9 mouse cellular contexts compared by ENCODE assay signal in the genomic region with DNA sequence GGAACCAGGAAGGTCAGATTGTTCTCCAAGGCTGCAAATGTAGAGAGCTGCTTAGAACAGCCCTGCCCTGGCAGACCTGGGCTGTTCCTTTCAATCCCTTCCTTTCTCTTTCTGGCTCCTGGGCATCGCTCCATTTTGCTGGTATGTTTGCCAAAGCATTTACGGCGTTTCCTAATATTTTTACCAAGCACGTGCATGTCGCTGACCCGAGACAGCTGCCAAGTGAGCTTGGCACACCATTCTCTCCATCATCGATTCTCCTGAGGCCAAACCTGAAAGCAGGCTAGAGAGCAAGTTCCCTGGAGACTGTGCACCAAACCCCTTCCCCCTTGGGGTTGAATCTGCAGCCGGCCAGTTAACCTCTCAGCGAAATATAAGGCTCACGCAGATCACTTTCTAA.
DNase-seq lines count a peak whose midpoint lies in the region; ATAC-seq and TF ChIP-seq lines count a peak whose summit lies in the region.
"Had no signal": no experiment of that assay in that cellular context is flagged by ENCODE, and none has a peak within 500 bp of the region (broad histone marks: within the 10 kb centered on the region; RNA-seq: fewer than 3 reads in every experiment).

No protein-coding gene starts in this region.

- H3K4me1 ChIP-seq in lung, postnatal 0 days (ENCODE audit: insufficient read depth, low read depth, low read length), result no peaks in the 10 kb centered on the region
- peaks cover 31% of the 10 kb centered on the region for H3K4me1 ChIP-seq in limb, embryonic 13.5 days
- peaks cover 5% of the 10 kb centered on the region; the same call in 1 of the 2 replicates for H3K4me1 ChIP-seq in heart, embryonic 11.5 days (ENCODE audit: control insufficient read depth, insufficient read depth, low read length)

- 63% methylated on average over 10 of the region's 10 CpGs for WGBS in lung, postnatal 0 days
- WGBS in limb, embryonic 13.5 days, result 59% methylated on average over 10 of the region's 10 CpGs
- WGBS in heart, embryonic 11.5 days (ENCODE audit: insufficient replicate concordance), result 90% methylated on average over 10 of the region's 10 CpGs

- no peak overlapping the region for H3K4me2 ChIP-seq in lung, postnatal 0 days (replicated peaks; ENCODE audit: low read depth, low read length)
- H3K4me2 ChIP-seq in limb, embryonic 13.5 days (replicated peaks), result no peak overlapping the region
- no peak overlapping the region for H3K4me2 ChIP-seq in heart, embryonic 11.5 days
- H3K4me2 ChIP-seq: limb, embryonic 15.5 days had no signal

- H3K27me3 ChIP-seq in lung, postnatal 0 days (replicated peaks; ENCODE audit: insufficient read depth, low read length), result no peaks in the 10 kb centered on the region
- H3K27me3 ChIP-seq in limb, embryonic 13.5 days, result no peaks in the 10 kb centered on the region
- no peaks in the 10 kb centered on the region for H3K27me3 ChIP-seq in heart, embryonic 11.5 days (ENCODE audit: control insufficient read depth, insufficient read depth, low read length)
- H3K27me3 ChIP-seq: limb, embryonic 15.5 days had no signal

- H3K9ac ChIP-seq in lung, postnatal 0 days (replicated peaks; ENCODE audit: low read depth), result no peak overlapping the region
- no peak overlapping the region for H3K9ac ChIP-seq in limb, embryonic 13.5 days
- no peak overlapping the region for H3K9ac ChIP-seq in heart, embryonic 11.5 days (ENCODE audit: low read depth, low read length)
- H3K9ac ChIP-seq: limb, embryonic 15.5 days had no signal

- H3K36me3 ChIP-seq in lung, postnatal 0 days (ENCODE audit: insufficient read depth, low read length), result no peaks in the 10 kb centered on the region
- peaks cover 19% of the 10 kb centered on the region for H3K36me3 ChIP-seq in limb, embryonic 13.5 days
- peaks cover 9% of the 10 kb centered on the region; the same call in 1 of the 2 replicates for H3K36me3 ChIP-seq in heart, embryonic 11.5 days (ENCODE audit: control insufficient read depth, insufficient read depth, low read length)

- TF ChIP-seq EP300 in lung, postnatal 0 days (IDR thresholded peaks at IDR 0.05), result no peak

- no peak overlapping the region for H3K27ac ChIP-seq in lung, postnatal 0 days (ENCODE audit: low read length)
- H3K27ac ChIP-seq in limb, embryonic 13.5 days, result 0 out of 2 replicates have a peak overlapping the region, but pooled peaks have one; percentile 8
- H3K27ac ChIP-seq in heart, embryonic 11.5 days (ENCODE audit: low read depth, low read length), result no peak overlapping the region
- H3K27ac ChIP-seq: limb, embryonic 15.5 days had no signal

- H3K4me3 ChIP-seq in lung, postnatal 0 days (ENCODE audit: low read depth, low read length), result no peak overlapping the region
- H3K4me3 ChIP-seq in limb, embryonic 13.5 days, result no peak overlapping the region
- H3K4me3 ChIP-seq in heart, embryonic 11.5 days (ENCODE audit: low read depth, low read length), result no peak overlapping the region
- H3K4me3 ChIP-seq: limb, embryonic 15.5 days had no signal

- H3K9me3 ChIP-seq in lung, postnatal 0 days (ENCODE audit: low read length), result no peaks in the 10 kb centered on the region
- H3K9me3 ChIP-seq in limb, embryonic 13.5 days, result peaks cover 13% of the 10 kb centered on the region
- peaks cover 4% of the 10 kb centered on the region; the same call in 1 of the 2 replicates for H3K9me3 ChIP-seq in heart, embryonic 11.5 days (replicated peaks; ENCODE audit: control insufficient read depth, low read length)
- H3K9me3 ChIP-seq: limb, embryonic 15.5 days had no signal

- TF ChIP-seq CTCF in lung, postnatal 0 days (IDR thresholded peaks at IDR 0.05), result no peak

- DNase-seq in gastrocnemius, postnatal 14 days, result peak; percentile 25
- no peak for DNase-seq in gastrocnemius, postnatal 25 days
- DNase-seq in lung, postnatal 25 days (ENCODE audit: low spot score), result peak; percentile 17
- DNase-seq in lung, postnatal 0 days (ENCODE audit: low spot score), result no peak
- DNase-seq in cerebellum, adult 9-11 months, result peak; percentile 51
- DNase-seq in heart, adult 11 months, result no peak

- intact Hi-C loops in gastrocnemius, postnatal 14 days (cut with DNase I; ENCODE audit: low total_unique reads), result no loop called here

- no peak for ATAC-seq in lung, postnatal 0 days
- no peak for ATAC-seq in limb, embryonic 13.5 days (ENCODE audit: low FRiP score, low read depth)
- ATAC-seq in heart, embryonic 11.5 days (replicated peaks; ENCODE audit: insufficient number of reproducible peaks, low FRiP score, low TSS enrichment), result no peak

Comparison
In these comparisons a context has a peak if more than half of its experiments do, and no peak if none do; other contexts are left out.
1. DNase-seq: peak in gastrocnemius, postnatal 14 days (single experiment), lung, postnatal 25 days (single experiment) and cerebellum, adult 9-11 months (single experiment); none in gastrocnemius, postnatal 25 days (single experiment), lung, postnatal 0 days (single experiment) and heart, adult 11 months (single experiment).